Mouse (Mus musculus) heart, embryonic 11.5 days (tissue): ENCODE measurements around the gene Cldn14. TPM values are rescaled to one million over a fixed set of nuclear protein-coding genes. Genes with fewer than 3 reads are reported as not detected.

Experiments
- ATAC-seq: fragments of 200-750 bp; cut with Nextera tagmentation; replicated peaks from 2 replicates; pipeline ENCODE4 v1.8.0; 2017; ENCODE audit warnings: moderate library complexity; ENCODE audit not compliant: insufficient number of reproducible peaks, low FRiP score, low TSS enrichment
- H3K27ac ChIP-seq: fragments of 300-500 bp; sonication (generic); 2 replicates; pipeline ENCODE4 v1.5.1; 2014; ENCODE audit warnings: mild to moderate bottlenecking, low read depth, low read length
- H3K27me3 ChIP-seq: fragments of 300-500 bp; sonication (generic); 2 replicates; pipeline ENCODE4 v1.6.1; 2014; ENCODE audit warnings: mild to moderate bottlenecking, low read length, mixed read lengths; ENCODE audit not compliant: control insufficient read depth, insufficient read depth
- H3K36me3 ChIP-seq: fragments of 300-500 bp; sonication (generic); 2 replicates; pipeline ENCODE4 v1.6.1; 2014; ENCODE audit warnings: mild to moderate bottlenecking, low read length, moderate library complexity, mixed read lengths; ENCODE audit not compliant: control insufficient read depth, insufficient read depth
- H3K4me1 ChIP-seq: fragments of 300-500 bp; sonication (generic); 2 replicates; pipeline ENCODE4 v1.6.1; 2014; ENCODE audit warnings: low read length; ENCODE audit not compliant: control insufficient read depth, insufficient read depth
- H3K4me2 ChIP-seq: fragments of 300-500 bp; sonication (generic); 2 replicates; pipeline ENCODE4 v1.6.1; 2014; ENCODE audit warnings: mild to moderate bottlenecking, moderate library complexity
- H3K4me3 ChIP-seq: fragments of 300-500 bp; sonication (generic); 2 replicates; pipeline ENCODE4 v1.5.1; 2014; ENCODE audit warnings: low read depth, low read length
- H3K9ac ChIP-seq: fragments of 300-500 bp; sonication (generic); 2 replicates; pipeline ENCODE4 v1.6.1; 2014; ENCODE audit warnings: mild to moderate bottlenecking, low read depth, low read length, moderate library complexity
- H3K9me3 ChIP-seq: fragments of 300-500 bp; sonication (generic); replicated peaks from 2 replicates; pipeline ENCODE4 v1.6.1; 2016; ENCODE audit warnings: low read length; ENCODE audit not compliant: control insufficient read depth
- WGBS: fragments of 180-500 bp; shearing (Covaris S2); extraction: QIAGEN DNeasy Blood & Tissue Kit; methylation state at CpG from one replicate; pipeline ENCODE4 v1.1.7; 2014; ENCODE audit not compliant: insufficient replicate concordance; 5-methylcytosine and 5-hydroxymethylcytosine counted together
- polyA plus RNA-seq: library from polyadenylated mRNA; unstranded; fragments of >200 nt; fragmentation: Nextera tagmentation; extraction: Ambion mirVana; gene quantifications from 2 replicates; pipeline ENCODE4 v1.2.1, GENCODE M21; 2014

The Cldn14 gene
- polyA plus RNA-seq, 1 experiment from 2014 or later, result 0.13 TPM

DNA sequence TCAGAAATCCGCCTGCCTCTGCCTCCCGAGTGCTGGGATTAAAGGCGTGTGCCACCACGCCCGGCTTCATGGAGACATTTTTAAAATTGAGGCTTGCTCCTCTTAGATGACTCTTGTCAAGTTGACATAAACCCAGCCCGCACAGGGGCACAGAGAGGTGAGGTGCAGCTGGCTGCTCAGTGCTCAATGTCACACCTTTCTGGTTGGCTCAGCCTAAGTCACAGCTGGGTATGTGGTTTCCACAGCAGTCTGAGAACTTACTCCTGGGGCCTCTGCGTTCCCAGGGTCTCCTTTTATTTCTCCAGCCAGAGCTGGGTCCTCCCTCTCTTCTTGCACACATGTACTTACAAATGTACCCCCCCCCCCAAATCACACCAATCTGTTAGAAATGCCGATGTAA lies 100.4 kb downstream of the Cldn14 start:
- H3K4me3 ChIP-seq, result no peak overlapping the region
- ATAC-seq, result no peak
- H3K27ac ChIP-seq, result no peak overlapping the region
- no peaks in the 10 kb centered on the region for H3K9me3 ChIP-seq
- H3K4me2 ChIP-seq, result no peak overlapping the region
- H3K36me3 ChIP-seq, result peaks cover 4% of the 10 kb centered on the region; the same call in 1 of the 2 replicates
- WGBS, result 81% methylated on average over 8 of the region's 8 CpGs
- no peaks in the 10 kb centered on the region for H3K4me1 ChIP-seq
- H3K9ac ChIP-seq, result no peak overlapping the region
- H3K27me3 ChIP-seq, result no peaks in the 10 kb centered on the region

DNA sequence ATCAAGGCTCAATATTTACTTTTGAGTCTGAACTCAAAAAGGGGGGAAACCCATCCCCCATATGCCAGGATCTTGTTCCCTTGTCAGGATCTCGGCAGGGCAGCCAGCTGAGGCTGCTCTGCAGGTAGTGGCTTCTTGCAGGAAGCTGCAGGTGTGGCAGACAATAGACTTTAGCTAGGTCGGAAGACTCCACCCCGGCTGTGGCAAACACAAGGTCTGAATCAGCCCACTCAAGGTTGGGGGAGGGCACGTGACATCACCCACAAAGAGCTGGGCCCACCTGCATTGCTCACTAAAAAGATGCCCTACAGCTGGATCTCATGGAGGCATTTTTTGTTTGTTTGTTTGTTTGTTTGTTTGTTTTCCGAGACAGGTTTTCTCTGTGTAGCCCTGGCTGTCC lies 100.9 kb downstream of the Cldn14 start:
- 75% methylated on average over 5 of the region's 5 CpGs for WGBS
- no peak overlapping the region for H3K4me2 ChIP-seq
- no peaks in the 10 kb centered on the region for H3K9me3 ChIP-seq
- no peak for ATAC-seq
- peaks cover 4% of the 10 kb centered on the region; the same call in 1 of the 2 replicates for H3K36me3 ChIP-seq
- H3K4me3 ChIP-seq, result no peak overlapping the region
- H3K27me3 ChIP-seq, result no peaks in the 10 kb centered on the region
- H3K4me1 ChIP-seq, result no peaks in the 10 kb centered on the region
- H3K9ac ChIP-seq, result no peak overlapping the region
- H3K27ac ChIP-seq, result no peak overlapping the region

- Histone ChIP-seq H3K4me3 (no peak overlapping the region), H3K27me3 (no peaks in the 10 kb centered on the region), H3K4me2 (no peak overlapping the region), H3K27ac (no peak overlapping the region), H3K4me1 (no peaks in the 10 kb centered on the region), H3K9ac (no peak overlapping the region), H3K36me3 (peaks cover 9% of the 10 kb centered on the region), H3K9me3 (no peaks in the 10 kb centered on the region)
- 67% methylated on average over 11 of the region's 11 CpGs for WGBS
- no peak; the same call in 1 of the 2 replicates for ATAC-seq
Observed at GRCm38 (mm10) chr16:93906156-93907014, 102.3 kb downstream of the Cldn14 start.

- no peaks in the 10 kb centered on the region for H3K4me1 ChIP-seq
- no peak overlapping the region for H3K4me3 ChIP-seq
- no peak overlapping the region for H3K4me2 ChIP-seq
- H3K36me3 ChIP-seq, result peaks cover 16% of the 10 kb centered on the region
- no peaks in the 10 kb centered on the region for H3K9me3 ChIP-seq
- no peak for ATAC-seq
- 79% methylated on average over 6 of the region's 6 CpGs for WGBS
- H3K27ac ChIP-seq, result no peak overlapping the region
- H3K9ac ChIP-seq, result no peak overlapping the region
- H3K27me3 ChIP-seq, result no peaks in the 10 kb centered on the region
Observed at GRCm38 (mm10) chr16:93903027-93903426, 105.6 kb downstream of the Cldn14 start.

DNA sequence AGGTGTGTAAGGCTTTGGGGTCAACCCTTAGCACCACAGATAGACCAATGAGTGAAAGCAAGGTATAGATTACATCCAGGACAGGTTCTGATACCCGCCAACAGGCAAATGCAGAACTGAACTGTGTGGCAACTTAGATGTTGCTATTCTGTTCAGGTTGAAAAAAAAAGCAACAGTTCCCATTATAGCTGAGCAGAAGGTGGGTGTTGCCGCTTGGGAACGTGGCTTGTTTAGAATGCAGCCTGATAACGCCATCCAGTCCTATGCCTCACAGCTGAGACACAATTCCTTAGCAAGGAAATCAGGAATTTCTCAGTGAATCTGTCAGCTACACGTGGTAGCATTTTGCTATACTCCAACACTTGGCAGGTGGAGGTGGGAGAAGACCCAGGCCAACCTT lies 115.4 kb downstream of the Cldn14 start:
- Histone ChIP-seq H3K27ac (no peak overlapping the region), H3K4me2 (no peak overlapping the region), H3K9ac (no peak overlapping the region), H3K4me3 (no peak overlapping the region), H3K9me3 (no peaks in the 10 kb centered on the region), H3K36me3 (peaks cover 27% of the 10 kb centered on the region), H3K4me1 (no peaks in the 10 kb centered on the region), H3K27me3 (no peaks in the 10 kb centered on the region)
- no peak for ATAC-seq
- 79% methylated on average over 5 of the region's 5 CpGs for WGBS

DNA sequence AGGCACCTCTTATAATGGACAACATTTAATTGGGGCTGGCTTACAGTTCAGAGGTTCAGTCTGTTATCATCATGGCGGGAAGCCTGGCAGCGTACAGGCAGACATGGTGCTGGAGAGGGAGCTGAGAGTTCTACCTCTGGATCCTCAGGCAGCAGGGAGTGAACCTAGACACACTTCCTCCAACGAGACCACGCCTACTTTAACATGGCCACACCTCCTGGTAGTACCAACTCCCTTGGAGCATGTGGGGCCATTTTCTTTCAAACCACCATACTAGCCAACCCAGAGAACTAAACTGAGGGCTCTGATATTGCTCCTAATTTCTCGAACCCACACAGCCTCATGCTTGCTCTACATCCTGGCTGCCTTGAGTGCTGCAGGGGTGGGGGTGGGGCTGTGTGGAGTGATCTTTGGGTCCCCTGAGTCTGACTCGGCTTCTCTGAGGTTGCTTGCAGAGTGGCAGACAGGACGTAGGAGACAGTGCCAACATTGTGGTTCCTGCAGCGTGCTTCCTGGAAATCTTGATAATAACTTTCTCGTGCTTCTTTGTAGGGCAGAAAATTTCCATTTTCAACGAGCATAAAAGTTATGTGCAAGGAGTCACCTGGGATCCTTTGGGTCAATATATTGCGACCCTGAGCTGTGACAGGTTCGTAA lies 117.6 kb downstream of the Cldn14 start:
- no peaks in the 10 kb centered on the region for H3K9me3 ChIP-seq
- no peak overlapping the region for H3K9ac ChIP-seq
- H3K27me3 ChIP-seq, result no peaks in the 10 kb centered on the region
- 76% methylated on average over 12 of the region's 12 CpGs for WGBS
- no peak overlapping the region for H3K27ac ChIP-seq
- H3K36me3 ChIP-seq, result peaks cover 32% of the 10 kb centered on the region
- H3K4me1 ChIP-seq, result no peaks in the 10 kb centered on the region
- H3K4me2 ChIP-seq, result no peak overlapping the region
- ATAC-seq, result no peak
- no peak overlapping the region for H3K4me3 ChIP-seq

- no peak overlapping the region for H3K4me2 ChIP-seq
- H3K27ac ChIP-seq, result no peak overlapping the region
- H3K9me3 ChIP-seq, result no peaks in the 10 kb centered on the region
- H3K36me3 ChIP-seq, result peaks cover 26% of the 10 kb centered on the region
- no peak overlapping the region for H3K4me3 ChIP-seq
- no peaks in the 10 kb centered on the region for H3K27me3 ChIP-seq
- WGBS, result 83% methylated on average over 6 of the region's 6 CpGs
- ATAC-seq, result no peak
- H3K9ac ChIP-seq, result no peak overlapping the region
- H3K4me1 ChIP-seq, result peaks cover 15% of the 10 kb centered on the region
Observed at GRCm38 (mm10) chr16:93888481-93888880, 120.2 kb downstream of the Cldn14 start.

DNA sequence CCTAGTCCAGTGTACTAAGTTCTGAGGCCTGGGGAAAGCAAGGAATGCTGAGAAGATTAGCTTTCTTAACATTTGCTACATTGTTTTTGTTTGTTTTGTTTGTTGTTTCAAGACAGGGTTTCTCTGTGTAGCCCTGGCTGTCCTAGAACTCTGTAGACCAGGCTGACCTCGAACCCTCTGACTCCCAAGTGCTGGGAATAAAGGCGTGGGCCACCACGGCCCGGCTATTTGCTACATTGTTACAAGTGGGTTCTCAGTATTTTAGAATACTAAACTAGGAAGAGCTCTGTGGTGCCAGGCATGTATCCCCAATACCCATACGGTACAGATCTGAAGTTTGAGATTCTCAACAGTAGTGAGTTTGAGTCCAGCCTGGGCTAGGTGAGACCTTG lies 123.9 kb downstream of the Cldn14 start:
- Histone ChIP-seq H3K4me1 (peaks cover 15% of the 10 kb centered on the region), H3K9me3 (no peaks in the 10 kb centered on the region), H3K36me3 (peaks cover 11% of the 10 kb centered on the region; the same call in 1 of the 2 replicates), H3K9ac (peak overlapping the region; percentile 83), H3K27me3 (no peaks in the 10 kb centered on the region), H3K4me3 (peak overlapping the region; percentile 90), H3K27ac (no peak overlapping the region), H3K4me2 (peak overlapping the region; percentile 91)
- WGBS, result 52% methylated on average over 5 of the region's 5 CpGs
- ATAC-seq, result no peak
